Mouse (Mus musculus) liver, adult 2 months (tissue): ENCODE results near the gene Mup22. TPM values are rescaled to one million over a fixed set of nuclear protein-coding genes. Genes with fewer than 3 reads are reported as not detected.
A peak's percentile ranks its signal among the peaks of the same experiment; 100 is the strongest.
"Not testable (repeated sequence)": the region's sequence is repeated elsewhere in the genome, so short reads cannot be mapped to it uniquely, and the experiment has no call there.

Source experiments
- DNase-seq: peaks from one replicate; pipeline ENCODE4 v3.0.0-alpha.2; 2011; ENCODE audit warnings: low read depth, low spot score; ENCODE audit errors: extremely low read depth
- H3K27ac ChIP-seq: fragments of 200-500 bp; replicated peaks from 2 replicates; pipeline ENCODE4 v1.5.1; 2012; ENCODE audit warnings: low read depth, mild to moderate bottlenecking, control low read depth, inconsistent platforms, low read length; ENCODE audit not compliant: insufficient read depth
- H3K27me3 ChIP-seq: fragments of 200-500 bp; 2 replicates; pipeline ENCODE4 v1.6.1; 2012; ENCODE audit warnings: mild to moderate bottlenecking, moderate library complexity, low read length, inconsistent platforms; ENCODE audit not compliant: control insufficient read depth, insufficient read depth
- H3K36me3 ChIP-seq: fragments of 200-500 bp; 2 replicates; pipeline ENCODE4 v1.6.1; 2012; ENCODE audit warnings: low read length, inconsistent platforms; ENCODE audit not compliant: control insufficient read depth, insufficient read depth
- H3K4me1 ChIP-seq: fragments of 200-500 bp; 2 replicates; pipeline ENCODE4 v1.6.1; 2011; ENCODE audit warnings: low read length; ENCODE audit not compliant: control insufficient read depth, insufficient read depth
- H3K4me3 ChIP-seq: fragments of 200-500 bp; 2 replicates; pipeline ENCODE4 v1.5.1; 2011; ENCODE audit warnings: low read depth, mild to moderate bottlenecking, control low read depth, low read length, moderate library complexity; ENCODE audit not compliant: insufficient read depth
- H3K79me2 ChIP-seq: fragments of 200-500 bp; 2 replicates; pipeline ENCODE4 v1.6.1; 2012; ENCODE audit warnings: inconsistent platforms, mild to moderate bottlenecking, low read length, moderate library complexity; ENCODE audit not compliant: control insufficient read depth, insufficient read depth
- H3K9ac ChIP-seq: fragments of 200-500 bp; 2 replicates; pipeline ENCODE4 v1.6.1; 2012; ENCODE audit warnings: low read depth, mild to moderate bottlenecking, control low read depth, inconsistent platforms, low read length
- WGBS: fragments of 180-500 bp; shearing (Covaris S2); methylation state at CpG from one replicate; pipeline ENCODE4 v1.1.7; 2018; 5-methylcytosine and 5-hydroxymethylcytosine counted together
- polyA plus RNA-seq: library from polyadenylated mRNA; depleted of rRNA; stranded (reverse); fragments of >200 nt; gene quantifications from 2 replicates; pipeline ENCODE4 v1.2.3, GENCODE M21; 2012; rRNA removed
- total RNA-seq: library from RNA; depleted of rRNA; stranded (reverse); fragments of >200 nt; gene quantifications from 2 replicates; pipeline ENCODE4 v1.2.3, GENCODE M21; 2014; rRNA removed

Gene Mup22
- total RNA-seq (1,000 and 4,608 TPM in 2 replicates), polyA plus RNA-seq (355 and 465 TPM in 2 replicates)

DNA sequence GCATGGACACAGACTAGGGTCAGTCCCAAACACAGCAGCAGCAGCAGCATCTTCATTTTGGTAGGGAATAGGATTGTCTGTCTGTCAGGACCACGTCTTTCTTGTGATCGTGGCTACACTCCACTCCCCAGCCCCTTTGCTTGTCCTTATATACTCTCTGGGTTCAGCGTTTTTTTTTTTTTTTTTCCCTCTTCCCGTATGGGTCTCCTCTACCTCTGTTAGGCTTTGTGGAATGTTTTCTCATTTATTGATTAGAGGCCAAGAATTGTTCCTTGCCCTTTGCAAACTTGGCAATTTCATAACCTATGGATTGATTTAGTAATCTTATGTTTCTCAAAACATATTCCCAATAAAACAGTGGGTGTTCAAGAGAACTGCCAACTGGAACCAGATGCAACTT is at the start of gene Mup22:
TSS of gene Mup22 (minus strand) at position 101 of the 400 bp plus-strand sequence.
- H3K36me3 ChIP-seq, H3K79me2 ChIP-seq, H3K4me3 ChIP-seq, H3K9ac ChIP-seq, H3K4me1 ChIP-seq, DNase-seq, H3K27me3 ChIP-seq: not testable (repeated sequence)
- peak within 1 kb of the TSS; percentile 55; the same call in 1 of the 2 replicates for H3K27ac ChIP-seq
- 22% methylated on average over 4 of the region's 4 CpGs for WGBS

DNA sequence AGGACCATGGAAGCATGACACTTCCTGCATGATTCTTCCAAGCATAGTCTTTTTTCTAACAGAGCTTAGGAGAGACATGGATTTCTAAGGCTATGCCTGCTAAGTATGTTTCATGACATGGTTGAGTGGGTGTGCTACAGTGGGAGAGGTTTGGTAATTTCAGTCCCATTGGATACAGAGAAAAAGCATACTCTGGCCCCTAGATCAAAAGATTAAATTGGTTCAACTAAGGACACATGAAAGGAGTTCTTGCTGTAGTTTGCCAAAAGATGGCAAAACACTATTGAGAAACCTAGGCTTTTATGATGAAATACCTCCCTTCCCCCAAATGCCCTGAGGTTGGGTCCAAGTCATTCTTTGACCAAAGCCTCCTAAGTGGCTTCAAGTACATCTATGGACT is 19.6 kb upstream of the Mup22 start:
- H3K27me3 ChIP-seq, H3K36me3 ChIP-seq, H3K4me3 ChIP-seq, H3K9ac ChIP-seq, H3K4me1 ChIP-seq, H3K79me2 ChIP-seq: not testable (repeated sequence)
- DNase-seq: peak; percentile 77
- H3K27ac ChIP-seq: peak overlapping the region; percentile 74

Other genes starting within 250 kb of the Mup22 start
- 15.4 and 53.2 TPM in 2 replicates for gene Mup10, start 239.3 kb downstream of the Mup22 start, total RNA-seq
- 9.1 and 16.5 TPM in 2 replicates for gene Mup10, start 239.3 kb downstream of the Mup22 start, polyA plus RNA-seq
- 111 and 302 TPM in 2 replicates for gene Mup11, start 159.1 kb downstream of the Mup22 start, total RNA-seq
- gene Mup11, start 159.1 kb downstream of the Mup22 start, polyA plus RNA-seq: 16.4 and 99.2 TPM in 2 replicates
- 0.81 and 6.0 TPM in 2 replicates for gene Mup12, start 80.1 kb downstream of the Mup22 start, total RNA-seq
- gene Mup12, start 80.1 kb downstream of the Mup22 start, polyA plus RNA-seq: 0.92 and 1.1 TPM in 2 replicates